Mouse (Mus musculus): ENCODE results near the gene Etnk2. TPM values are rescaled to one million over a fixed set of nuclear protein-coding genes. Genes with fewer than 3 reads are reported as not detected.

Etnk2 gene
- 34.0 and 35.7 TPM in 2 replicates for polyA plus RNA-seq (2012; rRNA removed)

DNA sequence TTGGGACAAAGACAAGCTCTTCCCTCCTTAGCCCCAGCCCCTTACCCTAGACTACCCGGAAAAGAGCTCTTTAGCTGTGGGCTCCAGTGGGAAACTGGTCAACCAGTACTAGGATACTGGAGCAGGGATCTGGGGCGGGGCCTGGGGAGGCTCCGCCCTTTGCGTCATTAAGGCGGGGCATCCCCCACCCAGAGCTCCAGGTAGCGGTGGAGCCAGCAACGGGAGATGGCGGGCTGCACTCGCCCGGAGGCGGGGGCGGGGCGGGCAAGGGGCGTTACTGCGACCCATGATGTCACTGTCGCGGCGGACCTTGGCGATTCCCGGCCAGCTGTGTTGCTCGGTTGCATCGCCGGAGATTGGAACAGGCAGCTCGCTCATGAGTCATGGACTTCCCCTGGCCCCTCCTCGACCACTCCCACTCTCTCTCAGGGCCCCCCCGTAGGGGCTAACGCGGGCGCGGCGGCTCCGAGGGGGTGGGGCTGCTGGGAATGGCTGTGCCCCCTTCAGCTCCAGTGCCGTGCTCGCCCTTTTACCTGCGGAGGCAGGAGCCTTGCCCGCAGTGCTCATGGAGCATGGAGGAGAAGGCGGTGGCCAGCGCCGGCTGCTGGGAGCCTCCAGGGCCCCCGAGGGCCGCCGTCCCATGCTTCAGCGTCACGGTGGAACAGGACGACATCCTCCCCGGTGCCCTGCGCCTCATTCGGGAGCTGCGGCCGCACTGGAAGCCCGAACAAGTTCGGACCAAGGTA is at the start of gene Etnk2:
TSS of gene Etnk2 (plus strand) at position 297 of the 746 bp plus-strand sequence.

DNA sequence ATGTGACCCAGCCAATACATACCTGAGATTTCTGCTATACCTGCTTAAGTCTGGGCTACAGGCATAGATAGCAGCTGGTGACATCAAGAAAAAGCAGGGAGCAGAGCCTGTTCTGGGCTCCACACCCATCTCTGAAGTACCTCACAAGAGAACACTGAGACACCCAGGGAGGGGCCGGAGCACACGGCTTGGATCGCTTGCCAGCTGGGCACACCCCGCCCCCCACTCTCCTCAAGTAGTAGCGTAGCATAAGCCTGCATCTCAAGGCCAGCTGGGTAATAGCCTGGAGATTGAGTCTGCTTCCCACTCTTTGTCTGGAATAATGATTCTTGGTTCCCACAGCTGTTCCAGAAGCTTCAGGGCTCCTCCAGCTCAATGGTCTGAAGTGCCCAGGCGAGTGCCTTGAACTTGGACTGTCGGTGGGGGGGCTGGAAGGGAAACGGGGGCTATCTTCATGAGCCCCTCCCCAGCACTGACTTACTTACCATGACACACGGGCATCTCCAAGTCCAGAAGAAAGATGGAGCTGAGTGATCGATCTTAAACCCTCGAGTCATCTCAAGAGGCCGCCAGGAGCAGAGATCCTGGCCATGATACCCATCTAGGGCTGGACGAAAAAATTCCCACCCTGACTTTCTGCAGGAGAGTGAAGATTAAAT is 42.0 kb upstream of the Etnk2 start, which contains the start of gene Kiss1:
TSS of gene Kiss1 (plus strand) at position 609 of the 659 bp plus-strand sequence.

DNA sequence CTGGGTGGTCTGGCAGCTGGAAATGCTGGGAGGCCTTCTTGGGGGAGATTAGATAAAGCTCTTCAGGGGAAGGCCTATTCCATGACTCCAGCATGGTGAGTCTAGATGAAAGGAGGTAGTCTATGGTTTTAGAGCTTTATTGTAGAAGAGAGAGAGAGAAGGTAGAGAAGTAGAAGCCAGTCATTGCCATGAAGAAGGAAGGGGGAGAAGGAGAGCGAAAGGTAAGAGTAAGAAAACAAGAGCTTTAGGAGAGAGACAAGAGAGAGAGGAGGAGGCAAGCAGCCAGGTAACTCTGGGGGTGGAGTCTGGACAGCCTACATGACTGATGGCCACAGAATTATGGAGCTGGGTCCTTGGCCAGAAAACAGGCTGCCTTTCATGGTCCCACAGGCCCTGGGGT is 13.2 kb upstream of the Etnk2 start, which contains the start of gene Ren1:
TSS of gene Ren1 (plus strand) at position 301 of the 400 bp plus-strand sequence.

DNA sequence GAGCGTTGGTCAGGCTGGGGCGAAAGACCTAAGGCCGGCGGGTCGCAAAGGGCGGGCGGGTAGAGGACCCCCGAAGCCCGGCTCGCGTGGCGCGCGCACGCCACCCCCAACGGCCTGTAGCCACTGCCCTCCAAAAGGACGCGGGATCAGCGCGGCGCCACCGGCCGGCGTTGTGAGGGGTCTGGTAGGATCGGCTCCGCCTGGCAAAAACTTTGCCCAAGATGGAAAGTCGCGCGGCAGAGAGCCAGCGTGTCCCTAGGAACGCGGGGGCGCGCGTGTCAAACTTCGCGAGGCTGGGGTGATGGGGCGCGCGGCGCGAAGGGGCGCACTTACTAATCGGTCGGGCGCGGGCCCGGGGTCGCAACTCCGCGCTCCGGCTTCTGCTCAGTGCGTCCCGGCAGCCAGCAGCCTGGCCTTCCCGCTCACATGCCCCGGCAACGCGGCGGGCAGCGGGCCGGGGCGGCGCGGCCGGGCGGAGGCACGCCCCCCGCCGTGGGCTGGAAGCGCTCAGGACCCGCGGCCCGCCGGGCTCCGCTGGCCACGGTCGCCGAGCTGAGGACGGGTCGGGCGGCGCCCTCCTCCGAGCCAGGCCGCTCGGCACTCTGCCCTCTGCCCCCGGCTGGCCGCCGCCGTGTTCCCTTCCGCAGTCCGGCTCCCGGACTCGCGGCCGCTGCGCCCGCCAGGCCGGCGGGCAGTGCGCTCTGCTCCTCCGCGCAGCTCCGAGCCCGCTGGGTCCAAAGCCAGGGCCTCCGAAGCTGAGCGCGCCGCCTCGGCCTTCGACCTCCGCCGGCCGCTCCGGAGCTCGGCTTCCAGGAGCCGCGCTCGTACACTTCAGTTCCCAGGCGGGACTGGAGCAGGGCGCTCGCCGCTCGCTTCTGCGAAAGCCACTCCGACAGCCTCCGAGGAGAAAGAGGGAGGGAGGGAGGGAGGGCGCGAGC is 60.4 kb downstream of the Etnk2 start, which contains the start of gene Sox13:
TSS of gene Sox13 (minus strand) at position 835 of the 938 bp plus-strand sequence.

Other genes starting within 250 kb of the Etnk2 start
- gene Ppp1r15b, start 232.4 kb upstream of the Etnk2 start, polyA plus RNA-seq (2012; rRNA removed): 27.0 and 27.7 TPM in 2 replicates
- gene Plekha6, start 199.4 kb upstream of the Etnk2 start, polyA plus RNA-seq (2012; rRNA removed): 3.6 and 3.8 TPM in 2 replicates
- gene Golt1a, start 53.8 kb upstream of the Etnk2 start, polyA plus RNA-seq (2012; rRNA removed): 5.8 and 7.1 TPM in 2 replicates
- gene Kiss1, start 41.7 kb upstream of the Etnk2 start, polyA plus RNA-seq (2012; rRNA removed): not detected in 2 replicates
- 0.39 and 0.44 TPM in 2 replicates for gene Ren1, start 13.1 kb upstream of the Etnk2 start, polyA plus RNA-seq (2012; rRNA removed)
- gene Sox13, start 60.8 kb downstream of the Etnk2 start, polyA plus RNA-seq (2012; rRNA removed): 5.7 and 6.4 TPM in 2 replicates
- gene Snrpe, start 246.7 kb downstream of the Etnk2 start, polyA plus RNA-seq (2012; rRNA removed): 149 and 152 TPM in 2 replicates

Data from liver, embryonic 18 days (tissue).